Mouse (Mus musculus) urinary bladder, postnatal 10 days (tissue): Measurements from ENCODE around the gene Acvr1b.

Experiments used
- DNase-seq: peaks from one replicate; pipeline ENCODE4 v3.0.0; 2022; ENCODE audit warnings: low spot score

The Acvr1b gene

GRCm38 (mm10) chr15:101251930-101252329, 78.1 kb downstream of the Acvr1b start:
- DNase-seq: no peak

- DNase-seq: no peak
Measured at GRCm38 (mm10) chr15:101252614-101253013, 78.7 kb downstream of the Acvr1b start.

- no peak for DNase-seq
Measured at GRCm38 (mm10) chr15:101253563-101253885, 79.7 kb downstream of the Acvr1b start.

GRCm38 (mm10) chr15:101253886-101254795, 80.3 kb downstream of the Acvr1b start, which contains the start of gene Nr4a1:
Gene Nr4a1 (plus strand): TSS chr15:101254269.
- no peak for DNase-seq

- no peak for DNase-seq
Measured at GRCm38 (mm10) chr15:101255842-101256462, 82.1 kb downstream of the Acvr1b start.

GRCm38 (mm10) chr15:101256463-101257206, 82.8 kb downstream of the Acvr1b start:
- DNase-seq: no peak

GRCm38 (mm10) chr15:101258420-101258819, 84.6 kb downstream of the Acvr1b start:
- DNase-seq: no peak

- no peak for DNase-seq
Measured at GRCm38 (mm10) chr15:101259922-101260321, 86.1 kb downstream of the Acvr1b start.

- DNase-seq: no peak
Measured at GRCm38 (mm10) chr15:101260387-101260786, 86.5 kb downstream of the Acvr1b start.

GRCm38 (mm10) chr15:101260874-101261622, 87.2 kb downstream of the Acvr1b start:
- no peak for DNase-seq

- no peak for DNase-seq
Measured at GRCm38 (mm10) chr15:101262502-101262901, 88.6 kb downstream of the Acvr1b start.
